Mouse (Mus musculus) bone marrow, adult 2 months (tissue): Measurements from ENCODE around the gene Prkar2b. TPM values are rescaled to one million over a fixed set of nuclear protein-coding genes. Genes with fewer than 3 reads are reported as not detected.

Experiments
- H3K27ac ChIP-seq: fragments of 200-500 bp; 2 replicates; pipeline ENCODE4 v1.5.1; 2012; ENCODE audit warnings: low read depth, mild to moderate bottlenecking, control low read depth, inconsistent platforms, low read length; ENCODE audit not compliant: control insufficient read depth, poor library complexity, insufficient read depth
- H3K4me1 ChIP-seq: fragments of 200-500 bp; 2 replicates; pipeline ENCODE4 v1.6.1; 2011; ENCODE audit warnings: low read length; ENCODE audit not compliant: control insufficient read depth, insufficient read depth
- H3K4me3 ChIP-seq: fragments of 200-500 bp; replicated peaks from 2 replicates; pipeline ENCODE3; 2011; ENCODE audit warnings: mild to moderate bottlenecking, low read depth, low read length, control low read depth; ENCODE audit not compliant: control insufficient read depth
- CTCF ChIP-seq: fragments of 200-500 bp; IDR thresholded peaks from 2 replicates; pipeline ENCODE4 v1.5.1; 2011; ENCODE audit warnings: low read length, control low read depth; ENCODE audit not compliant: control insufficient read depth, insufficient read depth
- POLR2A ChIP-seq: fragments of 200-500 bp; IDR thresholded peaks from 2 replicates; pipeline ENCODE4 v1.6.1; 2011; ENCODE audit warnings: low read depth, mild to moderate bottlenecking, control low read depth, low read length, borderline replicate concordance; ENCODE audit not compliant: control insufficient read depth
- WGBS: fragments of 180-500 bp; shearing (Covaris S2); methylation state at CpG from one replicate; pipeline ENCODE4 v1.1.7; 2018; 5-methylcytosine and 5-hydroxymethylcytosine counted together
- polyA plus RNA-seq: library from polyadenylated mRNA; stranded (reverse); fragments of >200 nt; gene quantifications from 2 replicates; pipeline ENCODE4 v1.2.4, GENCODE M21; 2011; ENCODE audit warnings: low replicate concordance; ENCODE audit not compliant: missing spikeins, insufficient read depth, insufficient read length

Prkar2b gene
- polyA plus RNA-seq, 1 experiment, result 124 TPM

GRCm38 (mm10) chr12:32095164-32095563, 34.1 kb upstream of the Prkar2b start:
- 56% methylated on average over 1 of the region's 1 CpGs for WGBS
- TF ChIP-seq CTCF, result no peak
- TF ChIP-seq POLR2A, result no peak
- Histone ChIP-seq H3K27ac (no peak overlapping the region), H3K4me1 (no peaks in the 10 kb centered on the region; the same call in 1 of the 2 replicates), H3K4me3 (no peak overlapping the region)

DNA sequence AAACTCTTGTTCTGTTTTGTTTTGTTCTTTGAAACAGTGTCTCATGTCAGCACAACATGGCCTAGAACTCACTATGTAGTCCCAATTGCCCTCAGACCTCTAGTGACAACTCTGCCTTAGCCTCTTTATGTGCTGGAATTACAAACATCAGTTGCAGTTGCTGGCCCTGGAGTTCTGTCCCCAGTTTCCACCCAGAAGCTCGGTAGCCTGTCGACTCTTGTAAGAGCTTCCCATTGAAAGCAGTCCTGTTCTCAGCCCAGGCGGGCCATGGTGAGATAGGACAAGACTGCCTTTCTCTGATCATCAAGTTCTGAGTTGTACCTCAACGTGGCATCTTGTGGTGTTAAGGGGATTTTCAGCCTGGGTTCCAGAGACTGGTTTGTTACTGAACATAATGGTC, 31.4 kb upstream of the Prkar2b start:
- Histone ChIP-seq H3K4me1 (no peaks in the 10 kb centered on the region; the same call in 1 of the 2 replicates), H3K27ac (no peak overlapping the region), H3K4me3 (no peak overlapping the region)
- TF ChIP-seq POLR2A (no peak), CTCF (no peak)
- 89% methylated on average over 4 of the region's 4 CpGs for WGBS

DNA sequence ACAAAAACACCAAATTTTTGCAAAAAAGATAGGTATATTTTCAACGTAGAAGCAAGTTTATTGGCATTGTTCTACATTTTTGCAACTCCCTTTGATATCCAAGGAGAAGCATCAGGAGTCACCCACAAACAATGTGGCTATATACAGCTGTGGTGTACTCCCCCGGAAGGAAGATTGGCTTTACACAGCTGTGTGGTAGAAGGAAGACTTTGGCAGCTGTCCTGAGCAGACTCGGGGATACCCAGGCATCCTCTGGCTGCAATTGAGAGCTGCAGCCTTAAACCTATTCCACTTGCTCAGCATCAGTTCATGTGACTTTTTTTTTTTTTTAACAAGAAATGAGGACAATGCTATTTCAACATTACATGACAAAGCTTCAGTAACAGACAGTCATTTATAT, 27.5 kb upstream of the Prkar2b start:
- 22% methylated on average over 3 of the region's 3 CpGs for WGBS
- H3K4me1 ChIP-seq, result peaks cover 2% of the 10 kb centered on the region
- no peak overlapping the region for H3K27ac ChIP-seq
- TF ChIP-seq POLR2A (no peak), CTCF (no peak)
- H3K4me3 ChIP-seq, result no peak overlapping the region

DNA sequence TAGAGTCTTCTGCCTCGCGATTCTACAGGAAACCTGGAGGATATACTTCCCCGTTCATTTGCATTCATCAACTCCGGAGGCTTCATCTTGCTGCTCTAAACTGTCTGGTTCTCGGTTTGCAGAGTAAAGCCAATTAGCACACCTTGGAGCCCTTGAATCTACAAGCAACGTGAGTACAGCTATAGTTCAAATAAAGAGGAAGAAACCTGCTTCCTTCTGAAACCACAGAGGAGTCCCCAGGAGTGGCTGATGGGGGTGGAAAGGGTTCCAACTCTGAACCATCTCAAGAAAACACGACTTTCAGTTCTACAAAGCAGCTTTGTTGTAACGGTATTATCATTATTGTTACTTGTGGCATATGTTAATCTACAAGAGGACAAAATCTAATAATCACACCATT, 26.2 kb upstream of the Prkar2b start:
- H3K27ac ChIP-seq, result no peak overlapping the region
- WGBS, result 5% methylated on average over 8 of the region's 8 CpGs
- TF ChIP-seq CTCF (no peak), POLR2A (no peak)

GRCm38 (mm10) chr12:32086874-32087273, 25.8 kb upstream of the Prkar2b start:
- no peak for TF ChIP-seq POLR2A
- no peak for TF ChIP-seq CTCF
- Histone ChIP-seq H3K4me3 (no peak overlapping the region), H3K4me1 (peaks cover 2% of the 10 kb centered on the region), H3K27ac (no peak overlapping the region)
- whole genome bisulfite sequencing, result 30% methylated on average over 3 of the region's 3 CpGs

More for the DNA sequence above, 26.2 kb upstream of the Prkar2b start:
- Histone ChIP-seq H3K4me3 (no peak overlapping the region), H3K4me1 (peaks cover 2% of the 10 kb centered on the region)

GRCm38 (mm10) chr12:32085856-32086255, 24.8 kb upstream of the Prkar2b start:
- Histone ChIP-seq H3K4me3 (no peak overlapping the region), H3K4me1 (peaks cover 2% of the 10 kb centered on the region), H3K27ac (no peak overlapping the region)
- no peak for TF ChIP-seq CTCF
- TF ChIP-seq POLR2A, result no peak
- 81% methylated on average over 3 of the region's 3 CpGs for WGBS

- TF ChIP-seq CTCF, result no peak
- TF ChIP-seq POLR2A, result no peak
- H3K27ac ChIP-seq, result no peak overlapping the region
- H3K4me3 ChIP-seq, result no peak overlapping the region
- peaks cover 2% of the 10 kb centered on the region for H3K4me1 ChIP-seq
These were observed 24.1 kb upstream of the Prkar2b start for GRCm38 (mm10) chr12:32085189-32085588.

DNA sequence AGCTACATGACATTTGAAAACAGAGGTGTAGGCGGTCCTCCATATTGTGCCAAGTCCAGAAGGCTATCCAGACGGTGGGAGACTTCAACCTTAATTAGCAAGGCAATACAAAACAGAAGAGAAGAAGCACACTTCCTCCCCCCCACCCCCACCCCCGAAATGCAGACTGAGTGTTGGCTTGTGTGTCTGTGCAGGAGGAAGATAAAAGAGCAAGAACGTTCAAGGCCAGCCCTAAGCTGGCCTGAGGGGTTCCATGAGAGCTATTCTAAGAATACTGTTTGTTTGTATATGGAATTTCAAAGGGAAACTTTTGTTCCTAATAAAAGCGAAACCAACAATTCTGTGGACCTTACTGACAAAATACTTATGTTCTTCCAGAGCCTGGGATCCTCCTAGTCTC, 23.5 kb upstream of the Prkar2b start:
- 37% methylated on average over 5 of the region's 5 CpGs for WGBS
- H3K27ac ChIP-seq, result no peak overlapping the region
- no peak overlapping the region for H3K4me3 ChIP-seq
- peaks cover 2% of the 10 kb centered on the region for H3K4me1 ChIP-seq
- no peak for TF ChIP-seq POLR2A

DNA sequence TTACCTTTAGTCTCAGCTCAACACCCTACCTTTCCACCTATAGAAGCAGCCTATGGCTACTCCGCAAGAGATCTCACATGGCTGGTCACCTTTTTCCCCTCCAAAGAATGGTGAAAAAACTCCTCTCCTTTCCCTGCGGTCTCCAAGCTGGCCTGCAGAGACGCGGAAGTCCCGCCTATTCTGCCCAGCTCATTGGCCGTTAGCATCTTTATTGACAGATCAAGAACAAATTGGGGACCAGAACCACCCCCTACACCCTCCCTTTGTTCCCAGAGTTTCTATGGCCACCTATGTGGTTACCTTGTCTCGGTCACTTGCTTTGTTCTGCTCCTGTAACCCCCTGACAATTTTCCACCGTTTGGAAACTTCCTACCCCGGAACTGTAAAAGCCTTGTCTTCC, 19.6 kb upstream of the Prkar2b start:
- Histone ChIP-seq H3K4me1 (no peaks in the 10 kb centered on the region; the same call in 1 of the 2 replicates), H3K4me3 (no peak overlapping the region), H3K27ac (no peak overlapping the region)
- TF ChIP-seq CTCF, result no peak
- TF ChIP-seq POLR2A, result no peak
- 90% methylated on average over 9 of the region's 9 CpGs for WGBS

- no peak for TF ChIP-seq CTCF
- no peak for TF ChIP-seq POLR2A
- Histone ChIP-seq H3K4me1 (no peaks in the 10 kb centered on the region; the same call in 1 of the 2 replicates), H3K4me3 (no peak overlapping the region), H3K27ac (no peak overlapping the region)
- WGBS, result 70% methylated on average over 6 of the region's 6 CpGs
These were observed 16.3 kb upstream of the Prkar2b start for GRCm38 (mm10) chr12:32077403-32077802.
